Mouse (Mus musculus) intestine, embryonic 14.5 days (tissue): ENCODE results near the gene Baat. TPM values are rescaled to one million over a fixed set of nuclear protein-coding genes. Genes with fewer than 3 reads are reported as not detected.

ENCODE experiments used
- ATAC-seq: fragments of 200-750 bp; cut with Nextera tagmentation; replicated peaks from 2 replicates; pipeline ENCODE4 v1.8.0; 2017; ENCODE audit warnings: low read depth, moderate number of reproducible peaks, moderate TSS enrichment, moderate library complexity; ENCODE audit not compliant: low FRiP score, low TSS enrichment
- DNase-seq: peaks from one replicate; pipeline ENCODE4 v3.0.0-alpha.2; 2018; ENCODE audit warnings: low spot score
- H3K27ac ChIP-seq: fragments of 300-500 bp; sonication (generic); 2 replicates; pipeline ENCODE4 v1.5.1; 2014; ENCODE audit warnings: low read depth, mild to moderate bottlenecking, control low read depth
- H3K27me3 ChIP-seq: fragments of 300-500 bp; sonication (generic); replicated peaks from 2 replicates; pipeline ENCODE4 v1.6.1; 2014; ENCODE audit warnings: low read length, control low read depth; ENCODE audit not compliant: control insufficient read depth, insufficient read depth
- H3K36me3 ChIP-seq: fragments of 300-500 bp; sonication (generic); 2 replicates; pipeline ENCODE4 v1.6.1; 2014; ENCODE audit warnings: low read length, control low read depth; ENCODE audit not compliant: control insufficient read depth, insufficient read depth
- H3K4me1 ChIP-seq: fragments of 300-500 bp; sonication (generic); replicated peaks from 2 replicates; pipeline ENCODE4 v1.6.1; 2014; ENCODE audit warnings: low read length, control low read depth, mixed read lengths; ENCODE audit not compliant: control insufficient read depth, insufficient read depth
- H3K4me2 ChIP-seq: fragments of 300-500 bp; sonication (generic); 2 replicates; pipeline ENCODE4 v1.6.1; 2014; ENCODE audit warnings: low read length
- H3K4me3 ChIP-seq: fragments of 300-500 bp; sonication (generic); 2 replicates; pipeline ENCODE4 v1.5.1; 2014; ENCODE audit warnings: low read depth, low read length, control low read depth, mixed read lengths
- H3K9ac ChIP-seq: fragments of 300-500 bp; sonication (generic); 2 replicates; pipeline ENCODE4 v1.6.1; 2014; ENCODE audit warnings: mild to moderate bottlenecking, low read length
- H3K9me3 ChIP-seq: fragments of 300-500 bp; sonication (generic); 2 replicates; pipeline ENCODE4 v1.6.1; 2016; ENCODE audit warnings: low read length, control low read depth; ENCODE audit not compliant: control insufficient read depth
- WGBS: fragments of 180-500 bp; shearing (Covaris S2); extraction: QIAGEN DNeasy Blood & Tissue Kit; methylation state at CpG from one replicate; pipeline ENCODE4 v1.1.7; 2014; 5-methylcytosine and 5-hydroxymethylcytosine counted together
- polyA plus RNA-seq: library from polyadenylated mRNA; unstranded; fragments of >200 nt; fragmentation: Nextera tagmentation; extraction: Ambion mirVana; gene quantifications from 2 replicates; pipeline ENCODE4 v1.2.1, GENCODE M21; 2014

Baat gene
- polyA plus RNA-seq, 1 experiment from 2014 or later: not detected

DNA sequence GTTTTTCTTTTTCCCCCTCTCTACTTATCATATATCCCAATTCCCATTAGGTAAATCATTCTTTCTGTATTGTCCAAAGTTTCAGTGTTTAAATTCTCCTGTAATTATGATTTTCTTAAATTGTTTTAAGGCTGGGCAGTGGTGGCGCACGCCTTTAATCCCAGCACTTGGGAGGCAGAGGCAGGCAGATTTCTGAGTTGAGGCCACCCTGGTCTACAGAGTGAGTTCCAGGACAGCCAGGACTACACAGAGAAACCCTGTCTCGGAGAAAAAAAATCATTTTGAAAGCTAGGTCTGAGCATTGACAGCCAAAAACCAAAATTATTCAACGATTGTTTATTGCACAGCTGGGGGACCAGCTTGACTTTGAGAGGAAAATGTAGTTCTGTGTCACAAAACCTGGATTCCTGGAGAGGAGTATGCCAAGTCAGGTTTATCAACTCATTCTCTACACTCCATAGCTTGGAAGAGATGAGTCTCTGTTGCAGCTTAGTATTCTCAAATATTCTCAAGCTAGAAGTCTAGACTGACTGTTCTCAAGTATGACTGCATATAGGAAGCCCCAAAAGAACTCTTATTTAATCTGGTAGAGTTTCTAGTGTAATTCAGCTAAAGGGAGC lies 29.4 kb upstream of the Baat start:
- DNase-seq (no peak), ATAC-seq (no peak)
- no peak overlapping the region for H3K27ac ChIP-seq
- no peaks in the 10 kb centered on the region for H3K4me1 ChIP-seq
- no peak overlapping the region for H3K4me3 ChIP-seq
- H3K27me3 ChIP-seq: no peaks in the 10 kb centered on the region
- no peak overlapping the region for H3K4me2 ChIP-seq
- no peak overlapping the region for H3K9ac ChIP-seq
- WGBS: 90% methylated on average over 4 of the region's 4 CpGs
- peaks cover 4% of the 10 kb centered on the region; the same call in 1 of the 2 replicates for H3K36me3 ChIP-seq
- H3K9me3 ChIP-seq: no peaks in the 10 kb centered on the region

DNA sequence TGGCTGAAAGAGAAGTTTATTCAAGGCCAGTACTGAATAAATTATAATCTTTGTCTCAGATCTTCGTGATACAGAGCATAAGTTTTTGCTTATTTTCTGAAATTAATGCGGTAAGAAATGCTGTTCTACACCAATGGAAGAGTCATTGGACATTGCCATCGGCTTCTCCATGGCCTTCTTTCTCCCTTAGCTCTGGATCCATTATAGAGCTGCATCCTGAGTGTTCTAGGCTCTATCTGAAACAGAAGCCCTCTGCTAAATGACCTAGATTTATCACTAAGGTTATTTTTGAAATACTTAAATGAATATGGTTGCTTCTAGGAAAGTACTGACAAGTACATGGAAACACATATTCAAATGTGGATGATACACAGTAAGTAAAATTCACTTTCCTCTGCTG lies 28.7 kb upstream of the Baat start:
- H3K4me1 ChIP-seq: no peaks in the 10 kb centered on the region
- H3K27me3 ChIP-seq: no peaks in the 10 kb centered on the region

DNA sequence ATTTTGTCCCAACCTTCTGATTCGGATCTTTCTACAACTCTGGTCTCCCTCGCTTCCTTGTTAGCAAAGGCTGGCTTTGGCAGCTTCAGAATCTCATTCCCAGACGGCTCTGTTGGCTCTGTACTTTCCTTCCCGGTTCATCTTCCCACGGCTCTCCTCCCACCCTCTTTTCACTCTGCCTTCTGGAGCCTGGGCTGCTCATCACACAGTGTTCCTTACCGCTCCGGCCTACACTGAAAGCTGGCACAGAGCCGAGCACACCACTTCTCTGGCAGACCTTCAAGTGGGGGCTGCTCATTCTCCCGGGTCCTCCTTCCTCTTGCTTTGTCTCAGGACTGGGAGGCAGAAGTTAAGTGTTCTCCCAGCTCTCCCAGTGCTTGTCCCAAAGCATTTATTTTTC lies 16.2 kb upstream of the Baat start:
- H3K27ac ChIP-seq: no peak overlapping the region
- 0 out of 2 replicates have a peak overlapping the region, but pooled peaks have one; percentile 74 for H3K4me3 ChIP-seq
- H3K4me2 ChIP-seq: peak overlapping the region; percentile 64; the same call in 1 of the 2 replicates
- ATAC-seq (no peak), DNase-seq (no peak)
- 80% methylated on average over 9 of the region's 9 CpGs for WGBS
- no peaks in the 10 kb centered on the region for H3K9me3 ChIP-seq
- H3K4me1 ChIP-seq: peaks cover 10% of the 10 kb centered on the region
- H3K9ac ChIP-seq: no peak overlapping the region
- no peaks in the 10 kb centered on the region for H3K27me3 ChIP-seq
- peaks cover 27% of the 10 kb centered on the region for H3K36me3 ChIP-seq

More for the DNA sequence above, 28.7 kb upstream of the Baat start:
- Histone ChIP-seq H3K36me3 (peaks cover 12% of the 10 kb centered on the region), H3K9ac (no peak overlapping the region), H3K4me2 (no peak overlapping the region), H3K4me3 (no peak overlapping the region), H3K9me3 (peaks cover 3% of the 10 kb centered on the region; the same call in 1 of the 2 replicates), H3K27ac (no peak overlapping the region)
- DNase-seq (no peak), ATAC-seq (no peak)
- 88% methylated on average over 3 of the region's 3 CpGs for WGBS

DNA sequence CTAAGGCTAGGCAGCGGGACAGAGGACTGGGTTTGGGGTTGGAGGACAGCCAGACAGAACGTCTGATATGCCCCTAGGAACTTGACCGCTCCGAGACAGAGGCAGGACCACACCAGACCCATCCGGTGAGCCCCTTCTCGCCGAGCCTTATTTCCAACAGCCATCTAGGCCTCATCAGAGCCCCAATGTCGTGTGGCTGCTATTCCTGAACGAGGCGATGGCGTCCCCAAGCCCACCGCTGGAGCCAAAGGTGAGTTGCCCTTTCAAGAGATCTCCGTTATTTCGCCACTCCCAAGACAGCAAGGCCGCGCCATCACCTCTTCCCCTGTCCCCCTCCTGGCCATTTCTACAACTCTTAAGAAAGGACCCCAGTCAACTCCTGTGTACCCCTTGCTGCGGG lies 15.0 kb upstream of the Baat start:
- Histone ChIP-seq H3K4me2 (peak overlapping the region; percentile 64), H3K27ac (no peak overlapping the region), H3K4me1 (peaks cover 10% of the 10 kb centered on the region), H3K27me3 (no peaks in the 10 kb centered on the region), H3K4me3 (peak overlapping the region; percentile 74), H3K36me3 (peaks cover 27% of the 10 kb centered on the region), H3K9ac (peak overlapping the region; percentile 63), H3K9me3 (no peaks in the 10 kb centered on the region)
- peak; percentile 32; the same call in 1 of the 2 replicates for ATAC-seq
- WGBS: under 1% methylated on average over 17 of the region's 17 CpGs
- no peak for DNase-seq

DNA sequence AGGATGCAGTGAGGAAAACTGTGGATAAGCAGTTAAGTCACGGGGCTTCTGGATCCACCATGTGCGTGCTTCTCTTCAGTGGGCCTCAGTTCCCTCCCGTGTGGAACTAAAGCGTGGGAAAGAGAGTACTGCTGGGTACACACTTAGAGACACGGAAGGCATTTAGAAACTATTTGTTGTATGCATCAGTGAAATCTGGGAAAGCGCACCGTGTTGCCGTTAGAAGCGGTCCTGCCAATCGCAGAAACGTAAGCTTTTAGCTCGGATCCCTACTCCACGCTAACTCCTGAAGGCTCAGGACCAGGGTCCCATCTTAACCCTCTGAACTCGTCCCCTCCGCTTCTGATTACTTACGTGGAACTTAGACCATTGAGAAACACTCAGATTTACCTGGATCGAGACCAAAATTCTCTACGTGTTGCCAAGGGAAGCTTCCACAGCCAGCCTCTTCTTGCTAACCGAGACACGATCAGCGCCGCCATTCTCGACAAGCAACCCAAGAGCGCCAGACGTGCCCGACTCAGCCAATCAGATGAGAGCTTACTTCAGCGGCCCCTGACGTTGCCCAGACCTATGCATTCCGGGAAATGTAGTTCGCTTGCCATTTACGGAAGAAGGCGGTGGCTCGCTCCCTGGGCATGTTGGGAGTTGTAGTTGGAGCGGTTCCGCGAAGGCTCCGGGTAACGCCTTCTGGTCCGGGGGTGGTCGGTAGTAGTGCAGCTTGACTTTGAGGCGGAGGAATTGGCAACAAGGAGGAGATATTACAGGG lies 14.4 kb upstream of the Baat start, which contains the start of the genes Mrpl50 and Zfp189:
Mrpl50 (minus strand) TSS at position 522 of the 769 bp plus-strand sequence.
Zfp189 (plus strand) TSS at position 605 of the 769 bp plus-strand sequence.
- Histone ChIP-seq H3K36me3 (peaks cover 27% of the 10 kb centered on the region), H3K9ac (peak within 1 kb of the TSS; percentile 85), H3K9me3 (no peaks in the 10 kb centered on the region), H3K4me1 (peaks cover 10% of the 10 kb centered on the region), H3K4me3 (peak within 1 kb of the TSS; percentile 74), H3K27ac (peak within 1 kb of the TSS; percentile 51), H3K4me2 (peak within 1 kb of the TSS; percentile 69), H3K27me3 (no peaks in the 10 kb centered on the region)
- peak; percentile 90 for DNase-seq
- peak; percentile 99 for ATAC-seq
- WGBS: under 1% methylated on average over 41 of the region's 41 CpGs

DNA sequence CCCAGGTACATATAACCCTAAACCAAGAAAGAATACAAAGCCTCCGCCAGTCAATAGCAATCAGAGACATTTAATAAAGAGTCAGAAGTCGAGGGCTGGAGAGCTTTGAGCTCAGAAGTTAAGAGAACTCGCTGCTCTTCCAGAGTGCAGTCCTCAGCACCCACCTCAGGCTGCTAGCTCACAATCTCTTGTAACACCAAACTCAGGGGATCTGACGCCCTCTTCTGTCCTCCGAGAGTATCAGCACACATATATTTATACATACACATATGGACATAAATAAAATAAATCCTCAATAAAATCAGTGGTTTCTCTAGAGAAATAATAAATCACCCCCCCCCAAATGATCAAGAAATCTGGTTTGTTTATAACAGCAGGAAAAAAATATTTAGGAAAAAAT lies 13.1 kb upstream of the Baat start:
- no peak overlapping the region for H3K27ac ChIP-seq
- peak overlapping the region; percentile 69 for H3K4me2 ChIP-seq
- no peak overlapping the region for H3K9ac ChIP-seq
- DNase-seq: no peak
- H3K9me3 ChIP-seq: no peaks in the 10 kb centered on the region
- H3K4me1 ChIP-seq: peaks cover 10% of the 10 kb centered on the region
- peaks cover 21% of the 10 kb centered on the region for H3K36me3 ChIP-seq
- no peaks in the 10 kb centered on the region for H3K27me3 ChIP-seq
- peak overlapping the region; percentile 74 for H3K4me3 ChIP-seq
- no peak for ATAC-seq
- WGBS: 74% methylated on average over 5 of the region's 5 CpGs

DNA sequence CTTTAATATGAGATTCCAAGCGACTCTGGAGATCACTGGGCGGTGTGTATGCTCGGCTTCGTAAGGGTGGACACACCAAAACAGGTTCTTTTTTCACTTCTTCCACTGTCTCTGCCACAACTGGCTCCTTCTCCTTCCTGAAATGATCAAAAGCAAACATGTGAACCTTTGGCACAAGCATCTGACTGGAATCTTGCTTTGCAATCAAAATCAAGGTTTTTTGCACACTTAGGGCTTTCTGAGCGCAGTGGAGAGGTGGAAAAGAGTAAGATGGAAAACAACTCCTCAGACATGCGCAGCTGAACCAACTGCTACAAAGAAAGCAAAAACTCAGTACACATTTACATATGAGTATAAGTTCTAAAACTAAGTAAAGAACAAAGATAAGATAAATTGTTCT lies 8.1 kb upstream of the Baat start:
- Histone ChIP-seq H3K9me3 (no peaks in the 10 kb centered on the region), H3K4me2 (no peak overlapping the region), H3K4me3 (no peak overlapping the region), H3K9ac (no peak overlapping the region), H3K27ac (no peak overlapping the region), H3K27me3 (no peaks in the 10 kb centered on the region), H3K4me1 (no peaks in the 10 kb centered on the region), H3K36me3 (peaks cover 36% of the 10 kb centered on the region)
- no peak for ATAC-seq
- 97% methylated on average over 6 of the region's 6 CpGs for WGBS
- no peak for DNase-seq

DNA sequence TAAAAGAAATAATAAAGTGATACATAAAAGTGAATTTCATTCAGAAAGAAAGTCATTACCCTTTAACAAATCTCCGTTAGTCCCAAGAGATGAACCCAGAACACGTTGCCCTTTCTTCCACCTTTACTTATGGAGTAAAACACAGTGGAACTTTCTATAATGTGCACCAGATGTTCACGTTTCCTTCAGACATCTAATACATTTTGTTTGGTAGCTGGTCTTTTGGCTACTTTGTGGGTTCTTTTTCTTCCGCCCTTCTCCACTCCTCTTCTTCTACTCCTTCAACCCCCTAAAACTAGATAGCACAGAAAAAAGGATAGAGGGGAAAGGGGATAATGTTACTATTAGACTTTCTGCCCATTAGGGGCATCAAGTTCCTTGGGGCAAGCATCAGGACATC lies 6.3 kb upstream of the Baat start:
- DNase-seq: no peak
- WGBS: 96% methylated on average over 4 of the region's 4 CpGs
- no peak for ATAC-seq
- Histone ChIP-seq H3K4me1 (no peaks in the 10 kb centered on the region), H3K36me3 (peaks cover 30% of the 10 kb centered on the region), H3K27me3 (no peaks in the 10 kb centered on the region), H3K9me3 (no peaks in the 10 kb centered on the region), H3K4me3 (no peak overlapping the region), H3K9ac (no peak overlapping the region), H3K4me2 (no peak overlapping the region), H3K27ac (no peak overlapping the region)
